Mouse (Mus musculus): ENCODE results near the gene Dusp3. TPM values are rescaled to one million over a fixed set of nuclear protein-coding genes. Genes with fewer than 3 reads are reported as not detected.
A peak's percentile ranks its signal among the peaks of the same experiment; 100 is the strongest.

The Dusp3 gene
- polyA plus RNA-seq, 1 experiment from 2014 or later, result 13.4 TPM

- Histone ChIP-seq H3K9me3 (replicated peaks) (no peaks in the 10 kb centered on the region), H3K27me3 (replicated peaks) (peaks cover 55% of the 10 kb centered on the region), H3K9ac (peak overlapping the region; percentile 9; the same call in 1 of the 2 replicates), H3K27ac (0 out of 2 replicates have a peak overlapping the region, but pooled peaks have one; percentile 10), H3K4me1 (peaks cover 23% of the 10 kb centered on the region), H3K4me3 (no peak overlapping the region), H3K4me2 (peak overlapping the region; percentile 50), H3K36me3 (no peaks in the 10 kb centered on the region)
- 7% methylated on average over 24 of the region's 24 CpGs for WGBS (ENCODE audit: insufficient replicate concordance)
- ATAC-seq, result peak; percentile 59
Measured at GRCm38 (mm10) chr11:101952541-101953341, 34.1 kb downstream of the Dusp3 start.

- Histone ChIP-seq H3K9me3 (replicated peaks) (no peaks in the 10 kb centered on the region), H3K4me1 (peaks cover 23% of the 10 kb centered on the region), H3K9ac (no peak overlapping the region), H3K4me2 (no peak overlapping the region), H3K27me3 (replicated peaks) (peaks cover 40% of the 10 kb centered on the region), H3K36me3 (no peaks in the 10 kb centered on the region), H3K4me3 (no peak overlapping the region), H3K27ac (no peak overlapping the region)
- WGBS (ENCODE audit: insufficient replicate concordance), result 61% methylated on average over 5 of the region's 5 CpGs
- no peak for ATAC-seq
Measured at GRCm38 (mm10) chr11:101950021-101950420, 36.8 kb downstream of the Dusp3 start.

- H3K27ac ChIP-seq, result no peak overlapping the region
- no peaks in the 10 kb centered on the region for H3K4me1 ChIP-seq
- H3K9me3 ChIP-seq (replicated peaks), result no peaks in the 10 kb centered on the region
- H3K9ac ChIP-seq, result no peak overlapping the region
- 46% methylated on average over 5 of the region's 5 CpGs for WGBS (ENCODE audit: insufficient replicate concordance)
- ATAC-seq, result no peak
- H3K4me3 ChIP-seq, result no peak overlapping the region
- no peaks in the 10 kb centered on the region for H3K36me3 ChIP-seq
- H3K4me2 ChIP-seq, result no peak overlapping the region
- peaks cover 14% of the 10 kb centered on the region for H3K27me3 ChIP-seq (replicated peaks)
Measured at GRCm38 (mm10) chr11:101946525-101946924, 40.3 kb downstream of the Dusp3 start.

GRCm38 (mm10) chr11:101943055-101943454, 43.8 kb downstream of the Dusp3 start:
- no peak overlapping the region for H3K4me2 ChIP-seq
- H3K4me1 ChIP-seq, result no peaks in the 10 kb centered on the region
- ATAC-seq, result no peak
- H3K36me3 ChIP-seq, result no peaks in the 10 kb centered on the region
- H3K27ac ChIP-seq, result no peak overlapping the region
- H3K9ac ChIP-seq, result no peak overlapping the region
- WGBS (ENCODE audit: insufficient replicate concordance), result 40% methylated on average over 3 of the region's 3 CpGs
- no peaks in the 10 kb centered on the region for H3K9me3 ChIP-seq (replicated peaks)
- peaks cover 21% of the 10 kb centered on the region for H3K27me3 ChIP-seq (replicated peaks)
- no peak overlapping the region for H3K4me3 ChIP-seq

- Histone ChIP-seq H3K4me3 (peak overlapping the region; percentile 51), H3K4me1 (peaks cover 11% of the 10 kb centered on the region), H3K27me3 (replicated peaks) (peaks cover 60% of the 10 kb centered on the region), H3K9ac (peak overlapping the region; percentile 54; the same call in 1 of the 2 replicates), H3K36me3 (no peaks in the 10 kb centered on the region), H3K9me3 (replicated peaks) (no peaks in the 10 kb centered on the region), H3K4me2 (peak overlapping the region; percentile 78), H3K27ac (no peak overlapping the region)
- WGBS (ENCODE audit: insufficient replicate concordance), result under 1% methylated on average over 32 of the region's 32 CpGs
- no peak for ATAC-seq
Measured at GRCm38 (mm10) chr11:101937108-101937507, 49.7 kb downstream of the Dusp3 start.

GRCm38 (mm10) chr11:101936421-101936820, 50.4 kb downstream of the Dusp3 start:
- peaks cover 11% of the 10 kb centered on the region for H3K4me1 ChIP-seq
- no peaks in the 10 kb centered on the region for H3K36me3 ChIP-seq
- peak overlapping the region; percentile 78 for H3K4me2 ChIP-seq
- ATAC-seq, result no peak
- no peaks in the 10 kb centered on the region for H3K9me3 ChIP-seq (replicated peaks)
- peaks cover 60% of the 10 kb centered on the region for H3K27me3 ChIP-seq (replicated peaks)
- H3K9ac ChIP-seq, result no peak overlapping the region
- WGBS (ENCODE audit: insufficient replicate concordance), result 26% methylated on average over 7 of the region's 7 CpGs
- H3K27ac ChIP-seq, result no peak overlapping the region
- H3K4me3 ChIP-seq, result peak overlapping the region; percentile 51

GRCm38 (mm10) chr11:101935743-101936142, 51.1 kb downstream of the Dusp3 start:
- no peak overlapping the region for H3K27ac ChIP-seq
- no peaks in the 10 kb centered on the region for H3K36me3 ChIP-seq
- 70% methylated on average over 3 of the region's 3 CpGs for WGBS (ENCODE audit: insufficient replicate concordance)
- peaks cover 11% of the 10 kb centered on the region for H3K4me1 ChIP-seq
- no peak overlapping the region for H3K4me2 ChIP-seq
- no peak for ATAC-seq
- no peak overlapping the region for H3K4me3 ChIP-seq
- no peaks in the 10 kb centered on the region for H3K9me3 ChIP-seq (replicated peaks)
- no peak overlapping the region for H3K9ac ChIP-seq
- H3K27me3 ChIP-seq (replicated peaks), result peaks cover 60% of the 10 kb centered on the region

- H3K9ac ChIP-seq, result no peak overlapping the region
- no peaks in the 10 kb centered on the region for H3K36me3 ChIP-seq
- H3K27me3 ChIP-seq (replicated peaks), result peaks cover 40% of the 10 kb centered on the region
- no peaks in the 10 kb centered on the region for H3K9me3 ChIP-seq (replicated peaks)
- no peak overlapping the region for H3K4me2 ChIP-seq
- no peak for ATAC-seq
- H3K27ac ChIP-seq, result no peak overlapping the region
- peaks cover 8% of the 10 kb centered on the region; the same call in 1 of the 2 replicates for H3K4me1 ChIP-seq
- WGBS (ENCODE audit: insufficient replicate concordance), result 40% methylated on average over 4 of the region's 4 CpGs
- H3K4me3 ChIP-seq, result no peak overlapping the region
Measured at GRCm38 (mm10) chr11:101931978-101932377, 54.8 kb downstream of the Dusp3 start.

- no peak overlapping the region for H3K9ac ChIP-seq
- H3K27ac ChIP-seq, result no peak overlapping the region
- H3K27me3 ChIP-seq (replicated peaks), result peaks cover 23% of the 10 kb centered on the region; the same call in 1 of the 2 replicates
- no peak overlapping the region for H3K4me3 ChIP-seq
- H3K4me2 ChIP-seq, result peak overlapping the region; percentile 11; the same call in 1 of the 2 replicates
- H3K4me1 ChIP-seq, result peaks cover 6% of the 10 kb centered on the region; the same call in 1 of the 2 replicates
- no peaks in the 10 kb centered on the region for H3K9me3 ChIP-seq (replicated peaks)
- ATAC-seq, result no peak
- 34% methylated on average over 25 of the region's 25 CpGs for WGBS (ENCODE audit: insufficient replicate concordance)
- no peaks in the 10 kb centered on the region for H3K36me3 ChIP-seq
Measured at GRCm38 (mm10) chr11:101928030-101928762, 58.6 kb downstream of the Dusp3 start.

- no peak overlapping the region for H3K9ac ChIP-seq
- H3K9me3 ChIP-seq (replicated peaks), result no peaks in the 10 kb centered on the region
- H3K4me1 ChIP-seq, result peaks cover 6% of the 10 kb centered on the region; the same call in 1 of the 2 replicates
- ATAC-seq, result no peak
- H3K27ac ChIP-seq, result no peak overlapping the region
- H3K4me2 ChIP-seq, result no peak overlapping the region
- peaks cover 20% of the 10 kb centered on the region for H3K27me3 ChIP-seq (replicated peaks)
- 64% methylated on average over 10 of the region's 10 CpGs for WGBS (ENCODE audit: insufficient replicate concordance)
- H3K4me3 ChIP-seq, result no peak overlapping the region
- H3K36me3 ChIP-seq, result no peaks in the 10 kb centered on the region
Measured at GRCm38 (mm10) chr11:101926951-101927589, 59.7 kb downstream of the Dusp3 start.

GRCm38 (mm10) chr11:101925636-101926035, 61.2 kb downstream of the Dusp3 start:
- H3K27me3 ChIP-seq (replicated peaks), result peaks cover 24% of the 10 kb centered on the region
- no peak for ATAC-seq
- no peaks in the 10 kb centered on the region for H3K9me3 ChIP-seq (replicated peaks)
- no peak overlapping the region for H3K27ac ChIP-seq
- WGBS (ENCODE audit: insufficient replicate concordance), result 70% methylated on average over 6 of the region's 6 CpGs
- no peaks in the 10 kb centered on the region for H3K36me3 ChIP-seq
- H3K4me3 ChIP-seq, result no peak overlapping the region
- H3K9ac ChIP-seq, result no peak overlapping the region
- H3K4me2 ChIP-seq, result no peak overlapping the region
- H3K4me1 ChIP-seq, result peaks cover 6% of the 10 kb centered on the region; the same call in 1 of the 2 replicates
